Mouse (Mus musculus): ENCODE data around the gene Mtr.
"Not testable (repeated sequence)": the region's sequence is repeated elsewhere in the genome, so short reads cannot be mapped to it uniquely, and the experiment has no call there.

The Mtr gene

GRCm38 (mm10) chr13:12159288-12160120 is 98.4 kb downstream of the Mtr start:
- no peak for DNase-seq (ENCODE audit: low spot score)

GRCm38 (mm10) chr13:12153922-12154321 is 104.0 kb downstream of the Mtr start:
- DNase-seq (ENCODE audit: low spot score), result no peak

GRCm38 (mm10) chr13:12146918-12147507 is 110.9 kb downstream of the Mtr start:
- DNase-seq (ENCODE audit: low spot score), result no peak

- DNase-seq (ENCODE audit: low spot score), result no peak
These were observed 111.5 kb downstream of the Mtr start for GRCm38 (mm10) chr13:12146402-12146801.

GRCm38 (mm10) chr13:12143347-12143746 is 114.6 kb downstream of the Mtr start:
- DNase-seq (ENCODE audit: low spot score), result no peak

- DNase-seq (ENCODE audit: low spot score), result not testable (repeated sequence)
These were observed 121.5 kb downstream of the Mtr start for GRCm38 (mm10) chr13:12136461-12136860.

- no peak for DNase-seq (ENCODE audit: low spot score)
These were observed 124.4 kb downstream of the Mtr start for GRCm38 (mm10) chr13:12133549-12133948.
